Mouse (Mus musculus) hindbrain, postnatal 0 days (tissue): Measurements from ENCODE around the gene Gmppb. TPM values are rescaled to one million over a fixed set of nuclear protein-coding genes. Genes with fewer than 3 reads are reported as not detected.
A peak's percentile ranks its signal among the peaks of the same experiment; 100 is the strongest.

Source experiments
- ATAC-seq: fragments of 200-750 bp; cut with Nextera tagmentation; 2 replicates; pipeline ENCODE4 v1.8.0; 2017; ENCODE audit warnings: mild to moderate bottlenecking, moderate TSS enrichment, moderate library complexity
- DNase-seq: peaks from one replicate; pipeline ENCODE4 v3.0.0-alpha.2; 2015; ENCODE audit warnings: low spot score
- H3K27ac ChIP-seq: fragments of 300-500 bp; sonication (generic); 2 replicates; pipeline ENCODE4 v1.5.1; 2014; ENCODE audit warnings: mild to moderate bottlenecking
- H3K27me3 ChIP-seq: fragments of 300-500 bp; sonication (generic); 2 replicates; pipeline ENCODE4 v1.6.1; 2014; ENCODE audit warnings: low read length, mixed read lengths; ENCODE audit not compliant: insufficient read depth
- H3K36me3 ChIP-seq: fragments of 300-500 bp; sonication (generic); 2 replicates; pipeline ENCODE4 v1.6.1; 2014; ENCODE audit warnings: low read length, mixed read lengths; ENCODE audit not compliant: insufficient read depth
- H3K4me1 ChIP-seq: fragments of 300-500 bp; sonication (generic); 2 replicates; pipeline ENCODE4 v1.6.1; 2014; ENCODE audit warnings: antibody characterized with exemption, low read length, mixed read lengths; ENCODE audit not compliant: insufficient read depth
- H3K4me2 ChIP-seq: fragments of 300-500 bp; sonication (generic); 2 replicates; pipeline ENCODE4 v1.6.1; 2014; ENCODE audit warnings: low read depth, mild to moderate bottlenecking, low read length, moderate library complexity, mixed read lengths
- H3K4me3 ChIP-seq: fragments of 300-500 bp; sonication (generic); 2 replicates; pipeline ENCODE4 v1.5.1; 2014; ENCODE audit warnings: low read length
- H3K9ac ChIP-seq: fragments of 300-500 bp; sonication (generic); replicated peaks from 2 replicates; pipeline ENCODE4 v1.6.1; 2014; ENCODE audit warnings: mild to moderate bottlenecking, low read length, moderate library complexity, mixed read lengths
- H3K9me3 ChIP-seq: fragments of 300-500 bp; sonication (generic); 2 replicates; pipeline ENCODE4 v1.6.1; 2016; ENCODE audit warnings: low read length, mixed read lengths
- CTCF ChIP-seq: IDR thresholded peaks from 2 replicates; pipeline ENCODE4 v1.5.1; 2016; ENCODE audit warnings: antibody characterized with exemption, control low read depth, low read depth
- WGBS: fragments of 180-500 bp; shearing (Covaris S2); extraction: QIAGEN DNeasy Blood & Tissue Kit; methylation state at CpG from one replicate; pipeline ENCODE4 v1.1.7; 2014; 5-methylcytosine and 5-hydroxymethylcytosine counted together
- polyA plus RNA-seq: library from polyadenylated mRNA; unstranded; fragments of >200 nt; fragmentation: Nextera tagmentation; extraction: Ambion mirVana; gene quantifications from 2 replicates; pipeline ENCODE4 v1.2.1, GENCODE M21; 2015
- total RNA-seq: library from RNA; depleted of rRNA; stranded (reverse); fragments of >200 nt; gene quantifications from 2 replicates; pipeline ENCODE4 v1.2.3, GENCODE M21; 2014; rRNA removed

The Gmppb gene
- total RNA-seq (13.0 and 13.3 TPM in 2 replicates), polyA plus RNA-seq (17.1 and 18.1 TPM in 2 replicates)

- peaks cover 8% of the 10 kb centered on the region; the same call in 1 of the 2 replicates for H3K4me1 ChIP-seq
- no peaks in the 10 kb centered on the region for H3K27me3 ChIP-seq
- ATAC-seq, result peak; percentile 96
- peak within 1 kb of the TSS; percentile 66 for H3K27ac ChIP-seq
- WGBS, result 0% methylated on average over 32 of the region's 39 CpGs
- H3K9ac ChIP-seq, result peak within 1 kb of the TSS; percentile 56
- H3K36me3 ChIP-seq, result peaks cover 23% of the 10 kb centered on the region
- peak within 1 kb of the TSS; percentile 74 for H3K4me2 ChIP-seq
- TF ChIP-seq CTCF, result 0 out of 2 replicates have a peak, but pooled peaks have one; percentile 6
- H3K9me3 ChIP-seq, result no peaks in the 10 kb centered on the region
- peak within 1 kb of the TSS; percentile 50 for H3K4me3 ChIP-seq
- DNase-seq, result peak; percentile 99
Observed at GRCm38 (mm10) chr9:108049016-108049455, at the start of gene Gmppb. Gene Gmppb, plus strand, starts transcription at chr9:108049242.

DNA sequence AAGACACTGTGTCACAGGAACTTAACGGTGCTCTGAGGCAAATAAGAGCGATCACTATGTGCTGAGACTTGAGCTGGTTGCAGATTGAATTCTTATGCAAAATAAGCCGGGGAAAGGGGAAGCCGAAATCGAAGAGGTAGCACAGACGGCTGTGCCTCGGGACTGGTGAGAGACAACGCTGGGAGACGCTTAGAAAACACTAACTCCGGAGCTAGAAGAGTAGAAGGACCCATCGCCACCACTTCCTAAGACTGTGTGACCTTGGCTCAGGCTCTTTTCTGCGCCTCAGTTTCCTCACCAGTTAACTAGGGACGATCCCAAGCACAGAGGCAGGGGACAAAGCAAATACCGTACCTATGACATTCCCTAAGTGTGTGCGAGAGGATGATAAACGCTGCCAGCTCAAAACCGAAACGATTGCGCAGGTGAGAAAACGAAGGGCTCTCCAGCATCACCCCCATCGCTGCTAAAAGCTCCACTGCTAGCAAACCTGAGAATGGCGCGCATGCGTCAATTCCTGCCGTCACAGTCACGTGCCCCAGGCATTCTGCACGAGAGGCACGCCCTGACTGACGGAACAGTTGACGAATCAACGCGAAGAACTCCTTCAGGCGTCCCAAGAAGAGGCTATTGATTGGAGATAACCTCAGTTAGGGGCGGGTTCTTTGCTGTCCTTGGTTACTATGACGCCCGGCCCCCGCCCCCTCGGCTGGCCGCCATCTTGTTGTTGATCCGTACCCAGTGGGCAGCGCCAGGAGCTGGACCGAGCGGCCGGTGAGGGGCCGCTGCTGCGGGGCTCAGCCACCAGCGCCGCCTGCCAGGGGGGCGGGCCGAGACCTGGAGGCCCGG lies 46.9 kb upstream of the Gmppb start, which contains the start of gene Ip6k1:
Gene Ip6k1, plus strand, starts transcription at position 580 of the 849 bp plus-strand sequence.
- H3K4me3 ChIP-seq, result peak within 1 kb of the TSS; percentile 98
- DNase-seq, result peak; percentile 100
- H3K9me3 ChIP-seq, result no peaks in the 10 kb centered on the region
- H3K4me2 ChIP-seq, result peak within 1 kb of the TSS; percentile 93
- peaks cover 21% of the 10 kb centered on the region for H3K4me1 ChIP-seq
- no peak for TF ChIP-seq CTCF
- ATAC-seq, result peak; percentile 99
- under 1% methylated on average over 50 of the region's 51 CpGs for WGBS
- H3K27me3 ChIP-seq, result no peaks in the 10 kb centered on the region
- H3K27ac ChIP-seq, result peak within 1 kb of the TSS; percentile 99
- H3K9ac ChIP-seq, result peak within 1 kb of the TSS; percentile 97
- H3K36me3 ChIP-seq, result no peaks in the 10 kb centered on the region

DNA sequence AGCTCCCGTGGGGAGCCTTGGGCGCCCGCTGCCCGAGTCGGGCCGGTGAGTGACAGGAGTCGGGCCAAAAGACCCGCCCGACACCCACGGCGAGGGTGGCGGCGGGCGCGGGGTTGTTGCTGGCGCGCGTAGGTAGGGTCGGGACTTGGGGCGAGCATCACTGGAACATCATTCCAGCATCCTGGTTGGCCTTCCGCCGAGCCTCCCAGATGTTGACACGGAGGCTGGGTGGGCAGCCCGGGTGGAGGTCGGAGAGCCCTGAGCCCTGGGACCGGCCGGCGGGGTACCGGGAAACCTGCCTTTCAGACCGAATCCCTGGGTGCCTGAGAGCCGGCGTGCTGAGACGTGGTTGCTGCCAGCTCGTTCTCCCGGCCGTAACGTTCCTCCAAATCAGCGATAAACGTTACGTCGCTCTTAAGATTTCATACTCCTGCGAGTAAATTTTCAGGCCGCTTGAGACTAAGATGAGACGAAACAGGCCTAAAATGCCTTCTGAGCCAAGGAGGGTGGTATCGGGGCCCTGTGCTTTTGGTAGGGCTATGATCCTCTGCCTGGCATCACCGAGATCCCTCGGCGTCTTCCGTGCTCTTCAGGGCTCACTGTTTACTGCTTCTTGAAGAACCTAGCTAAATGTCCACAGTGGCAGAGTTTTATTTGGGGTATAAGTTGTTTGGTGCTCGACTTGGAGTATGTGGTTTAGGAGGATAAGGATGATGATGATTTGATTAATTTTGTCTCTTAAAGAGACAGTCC lies 46.1 kb upstream of the Gmppb start:
- under 1% methylated on average over 49 of the region's 50 CpGs for WGBS
- DNase-seq (peak; percentile 44), ATAC-seq (no peak)

DNA sequence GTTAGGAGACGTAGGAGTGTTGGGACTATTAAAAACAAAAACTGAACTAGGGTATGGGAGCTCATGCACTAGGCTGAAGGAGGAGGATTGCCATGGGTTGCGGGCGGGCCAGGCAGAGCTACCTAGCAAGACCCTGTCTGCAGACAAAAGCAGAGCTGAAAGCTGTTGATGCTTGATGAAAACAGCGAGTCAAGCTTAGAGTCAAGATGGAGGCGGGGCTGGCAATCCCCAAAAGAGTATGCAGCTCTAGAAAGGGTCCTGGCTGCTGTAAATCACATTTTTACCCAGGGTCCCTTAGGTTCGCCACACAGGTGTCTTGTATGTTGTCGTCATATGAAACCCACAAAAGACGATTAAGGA lies 45.5 kb upstream of the Gmppb start:
- no peak for ATAC-seq
- peak; percentile 53 for DNase-seq
- peak overlapping the region; percentile 98 for H3K4me3 ChIP-seq
- H3K27ac ChIP-seq, result peak overlapping the region; percentile 99
- H3K36me3 ChIP-seq, result no peaks in the 10 kb centered on the region
- no peak for TF ChIP-seq CTCF
- WGBS, result 7% methylated on average over 8 of the region's 8 CpGs
- no peaks in the 10 kb centered on the region for H3K9me3 ChIP-seq
- H3K9ac ChIP-seq, result peak overlapping the region; percentile 97
- H3K4me1 ChIP-seq, result peaks cover 21% of the 10 kb centered on the region
- peak overlapping the region; percentile 92 for H3K4me2 ChIP-seq
- H3K27me3 ChIP-seq, result no peaks in the 10 kb centered on the region

More for the DNA sequence above, 46.1 kb upstream of the Gmppb start:
- H3K27ac ChIP-seq, result peak overlapping the region; percentile 99
- no peaks in the 10 kb centered on the region for H3K36me3 ChIP-seq
- H3K9ac ChIP-seq, result peak overlapping the region; percentile 97
- H3K4me3 ChIP-seq, result peak overlapping the region; percentile 98
- TF ChIP-seq CTCF, result no peak
- H3K9me3 ChIP-seq, result no peaks in the 10 kb centered on the region
- H3K4me2 ChIP-seq, result peak overlapping the region; percentile 92
- H3K27me3 ChIP-seq, result no peaks in the 10 kb centered on the region
- peaks cover 21% of the 10 kb centered on the region for H3K4me1 ChIP-seq

DNA sequence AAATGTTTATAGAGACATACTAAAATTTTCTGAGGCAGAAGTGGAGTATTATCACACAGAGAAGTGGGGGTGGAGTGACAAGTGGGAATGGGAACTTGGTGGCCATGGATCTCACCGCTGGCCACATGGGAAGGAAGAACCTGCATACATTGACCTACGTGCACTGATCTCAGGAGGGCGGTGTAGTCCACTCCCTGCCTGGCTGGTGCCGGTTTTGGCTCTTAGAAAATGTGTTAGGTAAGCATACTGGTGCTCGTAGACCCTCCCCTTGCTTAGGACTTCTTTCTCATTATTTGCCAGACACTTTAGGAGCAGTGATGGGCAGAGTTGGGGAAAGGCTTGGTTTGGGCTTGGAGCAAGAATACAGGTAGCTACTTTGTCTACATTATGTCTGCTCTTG lies 41.0 kb upstream of the Gmppb start:
- no peaks in the 10 kb centered on the region for H3K36me3 ChIP-seq
- H3K4me3 ChIP-seq, result no peak overlapping the region
- no peak for DNase-seq
- 86% methylated on average over 5 of the region's 5 CpGs for WGBS
- H3K4me1 ChIP-seq, result peaks cover 21% of the 10 kb centered on the region
- no peaks in the 10 kb centered on the region for H3K9me3 ChIP-seq
- no peaks in the 10 kb centered on the region for H3K27me3 ChIP-seq
- no peak overlapping the region for H3K9ac ChIP-seq
- H3K4me2 ChIP-seq, result no peak overlapping the region
- ATAC-seq, result no peak
- no peak overlapping the region for H3K27ac ChIP-seq
- no peak for TF ChIP-seq CTCF

GRCm38 (mm10) chr9:108010385-108010784 lies 38.7 kb upstream of the Gmppb start:
- TF ChIP-seq CTCF, result no peak
- no peaks in the 10 kb centered on the region for H3K27me3 ChIP-seq
- no peaks in the 10 kb centered on the region for H3K36me3 ChIP-seq
- no peak overlapping the region for H3K27ac ChIP-seq
- no peaks in the 10 kb centered on the region for H3K9me3 ChIP-seq
- DNase-seq, result no peak
- H3K4me1 ChIP-seq, result peaks cover 3% of the 10 kb centered on the region; the same call in 1 of the 2 replicates
- ATAC-seq, result no peak
- no peak overlapping the region for H3K9ac ChIP-seq
- no peak overlapping the region for H3K4me2 ChIP-seq
- H3K4me3 ChIP-seq, result no peak overlapping the region
